Mouse (Mus musculus): ENCODE measurements around the gene A630073D07Rik.
"Not testable (repeated sequence)": the region's sequence is repeated elsewhere in the genome, so short reads cannot be mapped to it uniquely, and the experiment has no call there.

A630073D07Rik gene

GRCm38 (mm10) chr6:132651426-132651825, at the start of gene A630073D07Rik:
A630073D07Rik (minus strand) TSS chr6:132651526.
- DNase-seq (ENCODE audit: low spot score in 2 of 2), result no peak

- DNase-seq (ENCODE audit: low spot score in 2 of 2), result no peak
Measured at GRCm38 (mm10) chr6:132700907-132701306, 49.6 kb upstream of the A630073D07Rik start, which contains the start of gene Tas2r121. Tas2r121 (minus strand) TSS chr6:132701007.

- not testable (repeated sequence) for DNase-seq (ENCODE audit: low spot score in 2 of 2)
Measured at GRCm38 (mm10) chr6:132691596-132691995, 40.3 kb upstream of the A630073D07Rik start.

- no peak for DNase-seq (ENCODE audit: low spot score in 2 of 2)
Measured at GRCm38 (mm10) chr6:132656653-132657052, 5.3 kb upstream of the A630073D07Rik start, which contains the start of gene Tas2r120. Tas2r120 (plus strand) TSS chr6:132656953.

- DNase-seq (ENCODE audit: low spot score in 2 of 2), result no peak
Measured at GRCm38 (mm10) chr6:132649399-132649798, 1.9 kb downstream of the A630073D07Rik start.

GRCm38 (mm10) chr6:132595613-132596012, 55.7 kb downstream of the A630073D07Rik start, which contains the start of gene Prp2:
Prp2 (plus strand) TSS chr6:132595913.
- DNase-seq (ENCODE audit: low spot score in 2 of 2), result not testable (repeated sequence)

All from urinary bladder, postnatal 36 days (tissue).